Mouse (Mus musculus) hindbrain, embryonic 11.5 days (tissue): ENCODE data around the gene Acap2. TPM values are rescaled to one million over a fixed set of nuclear protein-coding genes. Genes with fewer than 3 reads are reported as not detected.
A peak's percentile ranks its signal among the peaks of the same experiment; 100 is the strongest.

Source experiments
- ATAC-seq: fragments of 200-750 bp; cut with Nextera tagmentation; 2 replicates; pipeline ENCODE4 v1.8.0; 2017; ENCODE audit warnings: mild to moderate bottlenecking, moderate TSS enrichment, moderate library complexity; ENCODE audit not compliant: low FRiP score
- DNase-seq: peaks from one replicate; pipeline ENCODE4 v3.0.0-alpha.2; 2015; ENCODE audit warnings: low spot score
- H3K27ac ChIP-seq: fragments of 300-500 bp; sonication (generic); 2 replicates; pipeline ENCODE4 v1.5.1; 2014; ENCODE audit warnings: mild to moderate bottlenecking, low read depth, low read length
- H3K27me3 ChIP-seq: fragments of 300-500 bp; sonication (generic); 2 replicates; pipeline ENCODE4 v1.6.1; 2014; ENCODE audit warnings: mild to moderate bottlenecking, low read length, moderate library complexity, mixed read lengths; ENCODE audit not compliant: control insufficient read depth, insufficient read depth
- H3K36me3 ChIP-seq: fragments of 300-500 bp; sonication (generic); 2 replicates; pipeline ENCODE4 v1.6.1; 2014; ENCODE audit warnings: mild to moderate bottlenecking, low read length, moderate library complexity, mixed read lengths; ENCODE audit not compliant: control insufficient read depth, insufficient read depth
- H3K4me1 ChIP-seq: fragments of 300-500 bp; sonication (generic); replicated peaks from 2 replicates; pipeline ENCODE4 v1.6.1; 2014; ENCODE audit warnings: low read length, mixed read lengths; ENCODE audit not compliant: control insufficient read depth, insufficient read depth
- H3K4me2 ChIP-seq: fragments of 300-500 bp; sonication (generic); replicated peaks from 2 replicates; pipeline ENCODE4 v1.6.1; 2014; ENCODE audit warnings: mild to moderate bottlenecking, low read depth, low read length
- H3K4me3 ChIP-seq: fragments of 300-500 bp; sonication (generic); 2 replicates; pipeline ENCODE4 v1.5.1; 2014; ENCODE audit warnings: low read depth, low read length
- H3K9ac ChIP-seq: fragments of 300-500 bp; sonication (generic); 2 replicates; pipeline ENCODE4 v1.6.1; 2014; ENCODE audit warnings: low read depth, low read length
- H3K9me3 ChIP-seq: fragments of 300-500 bp; sonication (generic); 2 replicates; pipeline ENCODE4 v1.6.1; 2016; ENCODE audit warnings: low read length; ENCODE audit not compliant: control insufficient read depth
- WGBS: fragments of 180-500 bp; shearing (Covaris S2); extraction: QIAGEN DNeasy Blood & Tissue Kit; methylation state at CpG from one replicate; pipeline ENCODE4 v1.1.7; 2014; 5-methylcytosine and 5-hydroxymethylcytosine counted together
- polyA plus RNA-seq: library from polyadenylated mRNA; unstranded; fragments of >200 nt; fragmentation: Nextera tagmentation; extraction: Ambion mirVana; gene quantifications from 2 replicates; pipeline ENCODE4 v1.2.1, GENCODE M21; 2014

Acap2 gene
- polyA plus RNA-seq, 1 experiment from 2014 or later: 23.4 TPM

DNA sequence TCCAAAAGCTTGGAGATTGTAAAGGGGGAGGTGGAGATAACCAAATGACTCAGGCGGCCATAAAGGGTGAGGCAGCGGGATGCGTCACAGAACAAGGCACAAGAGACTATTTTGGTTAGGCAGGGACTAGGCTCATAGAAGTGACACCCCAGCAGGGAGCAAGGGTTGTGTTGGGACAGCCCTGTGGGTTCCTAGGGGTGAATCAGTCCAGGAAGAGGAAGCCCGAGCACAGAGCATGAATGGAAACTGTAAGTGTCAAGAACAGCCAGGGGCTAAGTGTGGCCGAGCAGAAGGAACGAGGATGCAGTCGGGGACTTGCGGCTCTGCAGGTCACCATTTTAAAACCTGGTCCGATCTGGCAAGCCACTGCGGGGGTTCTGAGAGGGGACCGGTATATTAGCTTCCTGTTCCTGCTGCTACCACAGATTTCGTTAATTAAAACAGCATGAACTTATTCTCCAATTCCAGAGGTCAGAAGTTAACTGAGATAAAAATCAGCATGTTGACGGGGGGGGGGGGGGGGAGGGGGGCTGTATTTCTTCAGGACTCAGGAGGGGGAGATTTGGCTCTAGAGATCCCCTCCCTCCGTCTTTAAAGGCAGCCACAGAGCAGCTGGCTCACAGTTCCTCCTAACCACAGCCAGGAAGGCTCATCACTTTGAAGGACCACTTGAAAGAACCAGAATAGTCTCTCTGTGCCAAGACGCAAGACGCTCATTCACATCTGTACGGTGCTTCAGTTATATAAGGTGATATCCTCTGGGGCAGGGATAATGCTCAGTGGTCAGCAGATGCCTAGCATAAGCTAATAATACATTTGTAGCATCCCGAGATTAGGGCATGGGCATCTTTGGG, 34.6 kb upstream of the Acap2 start:
- no peak for ATAC-seq
- no peak overlapping the region for H3K4me3 ChIP-seq
- H3K27me3 ChIP-seq: no peaks in the 10 kb centered on the region
- H3K36me3 ChIP-seq: no peaks in the 10 kb centered on the region
- 35% methylated on average over 17 of the region's 18 CpGs for WGBS
- no peak overlapping the region for H3K9ac ChIP-seq
- peak; percentile 25 for DNase-seq
- H3K9me3 ChIP-seq: no peaks in the 10 kb centered on the region
- no peak overlapping the region for H3K4me2 ChIP-seq
- H3K4me1 ChIP-seq: no peaks in the 10 kb centered on the region
- H3K27ac ChIP-seq: no peak overlapping the region

DNA sequence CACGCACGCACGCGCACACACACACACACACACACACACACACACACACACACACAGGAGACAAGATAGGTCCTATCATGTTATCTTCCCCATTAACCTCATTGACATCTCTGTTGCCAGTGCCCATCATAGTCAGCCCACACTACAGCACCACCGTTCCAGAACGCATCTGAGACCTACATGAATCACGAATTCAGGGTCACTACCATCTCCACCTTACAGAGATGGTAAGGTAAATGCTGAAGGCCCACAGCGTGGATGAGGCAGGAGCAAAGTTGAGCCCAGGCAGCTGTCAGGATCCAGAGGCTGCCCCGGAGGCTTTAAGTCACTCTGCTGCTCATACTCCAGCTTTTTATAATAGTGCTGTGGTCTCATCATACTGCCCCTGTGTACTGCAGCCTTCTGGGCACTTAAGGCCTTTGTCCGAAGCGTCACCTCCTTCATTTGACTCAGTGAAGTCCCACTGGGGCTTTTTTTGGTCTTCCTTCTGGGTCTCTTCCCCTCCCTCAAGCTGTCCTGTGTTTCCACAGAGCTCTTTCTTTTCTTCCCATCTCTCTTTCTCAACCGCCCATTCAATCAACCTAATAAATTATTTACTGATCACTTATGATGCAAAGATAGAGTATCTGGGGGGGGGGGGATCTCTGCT, 33.9 kb upstream of the Acap2 start:
- Histone ChIP-seq H3K27ac (no peak overlapping the region), H3K36me3 (no peaks in the 10 kb centered on the region), H3K9me3 (no peaks in the 10 kb centered on the region), H3K4me3 (no peak overlapping the region), H3K4me2 (no peak overlapping the region), H3K27me3 (no peaks in the 10 kb centered on the region), H3K4me1 (no peaks in the 10 kb centered on the region), H3K9ac (no peak overlapping the region)
- DNase-seq: peak; percentile 10
- ATAC-seq: no peak
- WGBS: 73% methylated on average over 12 of the region's 12 CpGs

DNA sequence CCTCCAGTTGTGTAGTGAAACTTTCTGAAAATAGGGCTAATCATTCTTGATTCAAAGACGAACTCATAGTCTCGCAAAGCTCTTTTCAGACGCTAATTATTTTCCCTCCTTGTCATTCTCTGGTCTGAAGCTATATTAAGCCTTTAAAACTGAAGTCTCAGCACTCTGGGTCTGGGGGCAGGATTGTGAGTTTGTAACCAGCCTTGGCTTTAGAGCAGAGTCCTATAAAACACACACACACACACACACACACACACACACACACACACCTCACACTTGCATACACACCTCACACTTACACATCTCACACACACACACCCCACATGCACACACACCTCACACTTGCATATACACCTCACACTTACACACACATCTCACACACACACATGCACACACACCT, 33.3 kb upstream of the Acap2 start:
- H3K9me3 ChIP-seq: no peaks in the 10 kb centered on the region
- no peak overlapping the region for H3K4me3 ChIP-seq
- H3K27me3 ChIP-seq: no peaks in the 10 kb centered on the region
- no peak overlapping the region for H3K9ac ChIP-seq
- ATAC-seq (no peak), DNase-seq (no peak)
- 53% methylated on average over 3 of the region's 3 CpGs for WGBS
- H3K4me1 ChIP-seq: no peaks in the 10 kb centered on the region
- H3K36me3 ChIP-seq: no peaks in the 10 kb centered on the region
- no peak overlapping the region for H3K27ac ChIP-seq
- H3K4me2 ChIP-seq: no peak overlapping the region

DNA sequence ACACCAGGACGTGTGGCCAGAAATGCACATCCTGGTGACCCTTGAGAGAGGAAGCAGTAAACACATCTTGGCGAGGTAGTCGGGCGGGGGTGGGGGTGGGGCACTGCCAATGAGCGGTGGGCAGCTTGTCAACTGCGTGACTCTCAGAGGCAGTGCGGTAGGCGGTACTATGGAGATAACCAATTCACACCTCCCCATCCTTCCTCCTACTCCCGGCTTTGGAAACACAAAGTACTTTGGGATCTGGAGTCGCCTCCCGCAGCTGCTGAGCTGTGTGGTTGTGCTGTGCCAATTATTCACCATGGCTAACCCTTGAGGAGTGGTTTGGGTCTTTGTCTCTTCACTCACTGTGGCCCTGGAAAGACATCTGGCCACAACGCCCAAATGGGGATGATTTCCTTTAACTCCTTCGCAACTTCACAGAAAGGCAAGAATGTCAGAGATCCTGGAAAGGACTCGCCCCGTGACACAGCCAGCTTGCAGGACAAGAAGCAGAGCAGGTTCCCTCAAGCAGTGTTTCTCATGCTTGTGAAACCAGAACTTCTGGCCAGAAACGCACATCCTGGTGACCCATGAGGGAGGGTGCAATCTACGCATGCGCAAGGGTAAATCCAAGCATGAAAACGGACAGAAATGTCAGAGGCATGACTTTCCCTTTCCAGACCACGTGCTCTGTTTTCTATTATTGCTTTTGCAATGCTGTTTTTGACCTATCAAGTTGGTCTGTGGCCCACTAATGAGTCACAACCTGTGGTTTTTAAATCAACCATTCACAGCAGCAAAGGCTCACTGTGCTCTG, 32.7 kb upstream of the Acap2 start:
- Histone ChIP-seq H3K4me3 (no peak overlapping the region), H3K4me1 (no peaks in the 10 kb centered on the region), H3K9me3 (no peaks in the 10 kb centered on the region), H3K9ac (no peak overlapping the region), H3K27ac (no peak overlapping the region), H3K4me2 (no peak overlapping the region; the same call in 1 of the 2 replicates), H3K36me3 (no peaks in the 10 kb centered on the region), H3K27me3 (no peaks in the 10 kb centered on the region)
- DNase-seq: peak; percentile 21
- WGBS: 34% methylated on average over 20 of the region's 20 CpGs
- ATAC-seq: no peak

DNA sequence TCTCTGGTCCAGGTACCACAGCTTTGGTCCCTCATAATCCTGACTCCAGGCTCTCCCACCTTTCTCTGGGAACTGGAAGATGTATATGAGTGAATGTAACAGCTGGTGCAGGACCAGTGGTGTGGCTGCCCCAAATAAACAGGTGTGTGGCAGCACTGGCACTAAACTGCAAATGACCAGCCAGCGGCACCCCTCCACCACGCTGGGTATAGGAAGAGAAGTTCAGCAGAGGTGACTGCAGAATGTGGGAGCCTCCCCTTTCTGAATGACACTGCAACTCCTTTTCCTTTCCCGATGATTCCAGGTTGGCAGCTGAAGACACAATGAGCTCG, 32.1 kb upstream of the Acap2 start:
- no peak overlapping the region for H3K9ac ChIP-seq
- H3K27me3 ChIP-seq: no peaks in the 10 kb centered on the region
- no peak overlapping the region for H3K4me3 ChIP-seq
- no peak overlapping the region for H3K27ac ChIP-seq
- no peaks in the 10 kb centered on the region for H3K9me3 ChIP-seq
- H3K4me1 ChIP-seq: no peaks in the 10 kb centered on the region
- H3K4me2 ChIP-seq: no peak overlapping the region
- ATAC-seq (no peak), DNase-seq (no peak)
- no peaks in the 10 kb centered on the region for H3K36me3 ChIP-seq
- WGBS: 39% methylated on average over 4 of the region's 4 CpGs

DNA sequence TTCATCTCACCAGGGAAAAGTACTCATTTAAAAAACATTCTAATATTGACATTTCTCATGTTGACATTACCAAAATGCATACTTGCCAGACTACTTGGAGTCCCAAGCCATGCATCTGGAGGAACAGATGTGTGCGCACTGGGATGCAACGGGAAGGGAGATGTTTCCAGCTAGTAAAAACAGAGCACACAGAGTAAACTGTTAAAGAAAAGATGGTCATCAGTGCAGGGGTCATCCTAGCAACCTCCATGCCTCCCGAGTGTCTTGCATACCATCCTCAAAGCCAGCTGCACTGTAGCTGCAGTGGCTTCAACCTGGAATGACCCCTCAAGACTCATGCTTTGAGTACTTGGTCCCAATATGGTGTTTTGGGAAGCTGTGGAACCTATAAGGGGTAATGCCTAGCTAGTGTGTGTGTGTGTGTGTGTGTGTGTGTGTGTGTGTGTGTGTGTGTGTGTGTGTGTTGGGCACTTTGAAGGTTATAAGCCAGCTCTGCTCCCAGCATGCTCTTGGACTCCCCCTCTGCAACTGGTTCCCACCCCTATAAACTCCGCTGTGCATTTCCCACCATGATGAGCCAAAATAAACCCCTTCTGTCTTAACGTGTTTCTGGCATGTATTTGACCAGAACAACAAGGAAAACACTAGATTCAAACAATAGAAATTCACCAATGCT, 31.6 kb upstream of the Acap2 start:
- H3K27ac ChIP-seq: no peak overlapping the region
- H3K4me2 ChIP-seq: no peak overlapping the region
- DNase-seq (no peak), ATAC-seq (no peak)
- no peak overlapping the region for H3K9ac ChIP-seq
- H3K36me3 ChIP-seq: no peaks in the 10 kb centered on the region
- H3K9me3 ChIP-seq: no peaks in the 10 kb centered on the region
- H3K4me3 ChIP-seq: no peak overlapping the region
- no peaks in the 10 kb centered on the region for H3K4me1 ChIP-seq
- WGBS: 77% methylated on average over 5 of the region's 5 CpGs
- no peaks in the 10 kb centered on the region for H3K27me3 ChIP-seq

DNA sequence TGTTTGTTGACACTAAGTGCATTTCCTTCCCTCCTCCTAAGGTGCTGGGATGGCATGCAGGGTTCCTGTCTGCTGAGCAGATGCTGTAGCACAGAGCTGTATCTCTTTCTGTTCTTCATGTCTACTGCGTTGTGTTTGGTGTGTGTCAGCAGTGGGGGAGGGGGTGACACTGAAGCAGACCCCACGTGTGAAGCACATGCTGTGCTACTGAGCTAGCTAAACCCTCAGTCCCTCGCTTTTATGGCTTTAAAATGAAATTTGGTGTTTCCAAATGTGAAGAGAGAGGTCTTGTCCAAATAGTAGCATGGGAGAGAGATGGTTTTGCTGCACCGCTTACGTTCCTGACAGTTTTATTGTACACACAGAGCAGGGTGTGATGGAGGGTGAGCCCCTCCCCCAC, 30.5 kb upstream of the Acap2 start:
- H3K4me2 ChIP-seq: no peak overlapping the region
- H3K27me3 ChIP-seq: no peaks in the 10 kb centered on the region
- no peak overlapping the region for H3K27ac ChIP-seq
- H3K9me3 ChIP-seq: no peaks in the 10 kb centered on the region
- 74% methylated on average over 5 of the region's 5 CpGs for WGBS
- no peaks in the 10 kb centered on the region for H3K36me3 ChIP-seq
- no peak overlapping the region for H3K9ac ChIP-seq
- DNase-seq (no peak), ATAC-seq (no peak)
- no peaks in the 10 kb centered on the region for H3K4me1 ChIP-seq
- no peak overlapping the region for H3K4me3 ChIP-seq

DNA sequence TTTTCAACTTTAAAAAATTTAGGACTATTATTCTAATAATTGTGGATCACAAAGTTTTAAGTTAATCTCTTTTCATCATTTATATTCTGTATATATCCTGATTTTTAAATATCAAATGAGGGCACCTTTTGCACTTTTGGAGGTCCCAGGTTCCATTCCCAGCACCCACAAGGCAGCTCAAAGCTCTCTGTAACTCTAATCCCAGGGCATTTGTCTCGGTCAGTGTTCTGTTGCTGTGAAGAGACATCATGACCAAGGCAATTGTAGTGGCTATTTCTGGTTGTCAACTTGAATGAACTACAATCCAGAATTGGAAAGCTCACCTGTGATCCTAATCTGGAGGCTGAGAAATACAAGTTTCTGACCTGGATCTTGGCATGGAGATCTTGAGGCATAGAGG, 26.7 kb upstream of the Acap2 start:
- H3K4me1 ChIP-seq: no peaks in the 10 kb centered on the region
- H3K4me3 ChIP-seq: no peak overlapping the region
- DNase-seq: no peak
- ATAC-seq: no peak
- no peaks in the 10 kb centered on the region for H3K27me3 ChIP-seq
- H3K36me3 ChIP-seq: no peaks in the 10 kb centered on the region
- H3K9ac ChIP-seq: no peak overlapping the region
- WGBS: 83% methylated on average over 1 of the region's 1 CpGs
- no peaks in the 10 kb centered on the region for H3K9me3 ChIP-seq
- H3K27ac ChIP-seq: no peak overlapping the region
- H3K4me2 ChIP-seq: no peak overlapping the region
